Mouse (Mus musculus): ENCODE measurements around the gene Ctdspl. TPM values are rescaled to one million over a fixed set of nuclear protein-coding genes. Genes with fewer than 3 reads are reported as not detected.

Gene Ctdspl
- polyA plus RNA-seq, 1 experiment from 2014 or later = 8.8 TPM

DNA sequence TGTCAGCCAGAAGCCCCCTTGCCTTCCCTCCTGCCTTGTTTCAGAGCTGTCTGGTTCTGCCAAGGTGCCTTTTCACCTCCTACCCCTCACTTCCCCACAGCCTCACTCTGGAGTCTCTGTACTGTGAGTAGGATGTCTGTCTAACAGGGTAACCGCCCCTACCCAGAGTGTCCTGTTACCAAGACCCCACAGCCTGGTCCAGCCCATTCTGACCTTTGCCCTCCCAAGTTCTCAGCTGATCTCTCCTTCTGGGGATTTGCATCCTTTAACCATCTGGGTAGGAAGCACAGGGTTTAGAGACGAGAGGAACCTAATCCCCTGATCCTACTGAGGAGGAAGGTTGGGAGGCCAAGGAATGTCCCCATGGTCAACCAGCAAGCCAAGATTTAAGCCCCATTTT, 24.5 kb downstream of the Ctdspl start:
- no peak overlapping the region for H3K4me2 ChIP-seq (ENCODE audit: low read length)
- H3K4me1 ChIP-seq (replicated peaks; ENCODE audit: control insufficient read depth, insufficient read depth, low read length) = no peaks in the 10 kb centered on the region
- 74% methylated on average over 2 of the region's 2 CpGs for WGBS
- no peaks in the 10 kb centered on the region for H3K9me3 ChIP-seq (ENCODE audit: control insufficient read depth, low read length)
- no peaks in the 10 kb centered on the region for H3K27me3 ChIP-seq (replicated peaks; ENCODE audit: control insufficient read depth, insufficient read depth, low read length)
- no peak for ATAC-seq
- H3K4me3 ChIP-seq (replicated peaks; ENCODE audit: low read length) = no peak overlapping the region
- no peak overlapping the region for H3K9ac ChIP-seq (replicated peaks; ENCODE audit: low read depth, low read length)
- H3K36me3 ChIP-seq (ENCODE audit: control insufficient read depth, insufficient read depth) = no peaks in the 10 kb centered on the region
- no peak overlapping the region for H3K27ac ChIP-seq (ENCODE audit: low read length)

DNA sequence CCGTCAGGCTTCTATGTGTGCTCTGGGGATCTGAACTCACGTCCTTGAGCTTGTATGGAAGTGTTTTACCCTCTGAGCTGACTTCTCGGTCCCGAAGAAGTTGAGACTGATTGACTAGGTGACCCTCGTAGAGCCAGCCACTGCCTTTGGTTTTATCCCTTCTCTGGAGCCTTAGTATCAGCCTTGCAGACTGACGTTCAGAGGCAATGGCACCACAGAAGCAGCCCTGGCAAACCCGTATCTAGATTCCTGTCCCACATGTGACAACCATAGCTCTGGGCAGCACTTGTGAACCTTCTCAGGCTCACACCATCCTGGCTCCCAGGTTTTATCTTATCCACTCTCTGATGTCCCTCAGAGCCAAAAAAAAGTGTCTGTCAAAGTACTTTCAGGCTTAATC, 25.1 kb downstream of the Ctdspl start:
- Histone ChIP-seq H3K9me3 (ENCODE audit: control insufficient read depth, low read length) (no peaks in the 10 kb centered on the region), H3K4me1 (replicated peaks; ENCODE audit: control insufficient read depth, insufficient read depth, low read length) (no peaks in the 10 kb centered on the region), H3K4me3 (replicated peaks; ENCODE audit: low read length) (no peak overlapping the region), H3K4me2 (ENCODE audit: low read length) (no peak overlapping the region), H3K9ac (replicated peaks; ENCODE audit: low read depth, low read length) (no peak overlapping the region), H3K36me3 (ENCODE audit: control insufficient read depth, insufficient read depth) (no peaks in the 10 kb centered on the region), H3K27me3 (replicated peaks; ENCODE audit: control insufficient read depth, insufficient read depth, low read length) (no peaks in the 10 kb centered on the region), H3K27ac (ENCODE audit: low read length) (no peak overlapping the region)
- WGBS = 95% methylated on average over 7 of the region's 7 CpGs
- no peak for ATAC-seq

DNA sequence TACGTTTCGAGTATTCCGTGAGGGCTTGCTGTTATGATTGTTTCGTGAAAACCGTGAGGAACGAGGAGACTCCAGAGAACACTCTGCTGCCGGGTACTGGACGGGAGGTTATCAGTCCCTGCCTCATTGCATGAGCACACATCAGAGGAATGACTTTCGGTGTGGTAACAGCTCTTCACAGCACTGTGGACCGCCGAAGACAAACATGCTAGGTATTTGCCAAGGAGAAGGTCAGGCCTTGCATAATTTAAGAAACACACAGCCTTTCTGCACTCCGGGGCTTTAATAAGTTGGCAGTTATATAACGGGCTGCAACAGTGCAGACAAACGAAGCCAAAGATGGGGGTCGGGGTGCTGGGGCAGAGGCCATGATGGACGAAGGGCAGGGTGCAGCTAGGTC, 25.9 kb downstream of the Ctdspl start:
- WGBS = 88% methylated on average over 16 of the region's 16 CpGs
- no peak for ATAC-seq
- Histone ChIP-seq H3K4me2 (ENCODE audit: low read length) (no peak overlapping the region), H3K9me3 (ENCODE audit: control insufficient read depth, low read length) (no peaks in the 10 kb centered on the region), H3K4me1 (replicated peaks; ENCODE audit: control insufficient read depth, insufficient read depth, low read length) (no peaks in the 10 kb centered on the region), H3K36me3 (ENCODE audit: control insufficient read depth, insufficient read depth) (no peaks in the 10 kb centered on the region), H3K4me3 (replicated peaks; ENCODE audit: low read length) (no peak overlapping the region), H3K27me3 (replicated peaks; ENCODE audit: control insufficient read depth, insufficient read depth, low read length) (no peaks in the 10 kb centered on the region), H3K27ac (ENCODE audit: low read length) (no peak overlapping the region), H3K9ac (replicated peaks; ENCODE audit: low read depth, low read length) (no peak overlapping the region)

DNA sequence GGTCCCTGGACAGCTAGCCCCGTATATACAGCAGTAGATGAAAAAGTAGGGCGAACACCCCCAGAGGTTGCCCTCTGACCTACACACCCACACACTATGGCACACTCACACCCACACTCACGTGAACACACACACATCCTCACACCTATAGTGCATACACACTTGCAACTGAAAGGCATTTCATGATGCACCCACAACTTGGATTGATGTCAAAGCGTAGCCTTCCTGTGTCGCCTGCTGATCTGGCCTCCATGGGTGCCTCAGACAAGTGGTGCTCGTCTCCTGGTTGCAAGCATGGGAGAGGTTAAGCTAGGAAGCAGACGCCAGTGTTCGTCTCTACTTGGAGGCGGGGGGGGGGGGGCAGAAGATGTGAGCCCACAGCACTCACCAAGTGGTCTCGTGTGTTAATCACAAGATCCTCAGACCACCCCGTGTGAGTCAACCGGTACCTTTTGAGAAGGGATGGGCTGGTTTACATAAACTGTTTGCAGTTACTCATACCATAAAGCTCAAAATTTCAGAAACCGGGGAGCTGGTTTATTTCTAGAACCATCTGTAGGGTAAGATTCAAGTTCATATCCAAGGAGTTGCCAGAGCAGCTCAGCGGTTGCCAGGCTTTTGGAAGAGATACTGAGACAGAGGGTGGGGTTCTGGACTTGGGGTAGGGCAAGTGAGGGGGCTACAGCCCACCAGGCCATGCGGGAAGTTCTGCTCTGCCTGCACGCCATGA, 27.4 kb downstream of the Ctdspl start:
- Histone ChIP-seq H3K9me3 (ENCODE audit: control insufficient read depth, low read length) (no peaks in the 10 kb centered on the region), H3K27me3 (replicated peaks; ENCODE audit: control insufficient read depth, insufficient read depth, low read length) (no peaks in the 10 kb centered on the region), H3K36me3 (ENCODE audit: control insufficient read depth, insufficient read depth) (no peaks in the 10 kb centered on the region), H3K27ac (ENCODE audit: low read length) (no peak overlapping the region), H3K4me3 (replicated peaks; ENCODE audit: low read length) (no peak overlapping the region), H3K4me2 (ENCODE audit: low read length) (no peak overlapping the region), H3K4me1 (replicated peaks; ENCODE audit: control insufficient read depth, insufficient read depth, low read length) (no peaks in the 10 kb centered on the region), H3K9ac (replicated peaks; ENCODE audit: low read depth, low read length) (no peak overlapping the region)
- ATAC-seq = no peak
- 94% methylated on average over 16 of the region's 16 CpGs for WGBS

DNA sequence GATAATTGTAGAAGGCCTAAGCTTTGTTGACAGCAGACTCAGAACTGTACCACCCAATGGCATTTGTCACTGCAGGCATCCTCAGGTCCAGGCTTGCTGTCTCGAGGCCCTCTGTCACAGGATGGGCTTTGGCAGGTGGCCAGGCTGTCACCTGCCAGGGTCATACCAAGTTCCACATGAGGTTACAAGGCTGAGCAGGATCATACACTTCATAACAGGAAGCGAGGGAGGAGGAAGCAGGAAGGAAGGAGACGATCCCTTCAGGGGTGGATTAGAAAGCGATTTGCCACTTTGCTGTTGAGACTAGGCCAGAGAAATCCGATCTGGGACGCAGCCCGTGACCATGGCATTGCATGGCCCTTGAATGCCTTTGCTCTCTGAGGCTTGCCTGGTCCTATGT, 32.5 kb downstream of the Ctdspl start:
- Histone ChIP-seq H3K27ac (ENCODE audit: low read length) (no peak overlapping the region), H3K4me2 (ENCODE audit: low read length) (no peak overlapping the region), H3K4me3 (replicated peaks; ENCODE audit: low read length) (no peak overlapping the region), H3K9ac (replicated peaks; ENCODE audit: low read depth, low read length) (no peak overlapping the region), H3K36me3 (ENCODE audit: control insufficient read depth, insufficient read depth) (no peaks in the 10 kb centered on the region), H3K4me1 (replicated peaks; ENCODE audit: control insufficient read depth, insufficient read depth, low read length) (no peaks in the 10 kb centered on the region), H3K27me3 (replicated peaks; ENCODE audit: control insufficient read depth, insufficient read depth, low read length) (no peaks in the 10 kb centered on the region), H3K9me3 (ENCODE audit: control insufficient read depth, low read length) (no peaks in the 10 kb centered on the region)
- no peak for ATAC-seq
- 81% methylated on average over 7 of the region's 7 CpGs for WGBS

DNA sequence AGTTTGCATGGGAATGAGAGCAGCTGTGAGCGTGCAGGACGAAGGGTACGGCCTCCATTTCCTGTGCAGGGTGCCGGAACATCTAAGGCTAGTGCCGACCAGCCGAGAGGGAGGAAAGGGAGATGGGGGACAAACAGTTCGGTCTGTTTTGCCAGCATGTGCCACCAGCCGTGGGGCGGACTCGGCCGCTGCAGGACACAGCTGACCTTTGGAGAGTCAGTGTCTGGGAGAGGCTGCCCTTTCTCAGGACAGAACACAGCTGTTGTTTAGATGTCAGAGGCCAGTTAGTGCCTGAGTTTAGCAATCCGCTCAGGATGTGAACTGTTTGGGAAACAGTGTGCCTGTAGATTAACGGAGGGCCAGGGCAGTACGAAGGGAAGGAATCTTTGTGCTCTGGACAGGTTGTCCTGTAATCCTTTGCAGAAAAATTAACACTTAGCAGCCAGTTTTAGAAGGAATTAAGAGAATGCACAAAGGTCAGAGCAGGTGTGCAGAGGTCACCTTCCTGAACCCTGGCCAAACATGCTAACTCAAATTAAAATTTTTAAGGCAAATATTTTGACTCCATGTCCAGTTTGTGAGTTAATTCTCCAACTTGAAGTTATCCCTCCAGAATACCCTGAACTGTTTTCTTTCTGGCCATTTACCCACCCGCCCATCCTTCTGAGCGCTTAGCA, 34.3 kb downstream of the Ctdspl start:
- Histone ChIP-seq H3K27ac (ENCODE audit: low read length) (no peak overlapping the region), H3K9me3 (ENCODE audit: control insufficient read depth, low read length) (no peaks in the 10 kb centered on the region), H3K9ac (replicated peaks; ENCODE audit: low read depth, low read length) (no peak overlapping the region), H3K36me3 (ENCODE audit: control insufficient read depth, insufficient read depth) (no peaks in the 10 kb centered on the region), H3K27me3 (replicated peaks; ENCODE audit: control insufficient read depth, insufficient read depth, low read length) (no peaks in the 10 kb centered on the region), H3K4me1 (replicated peaks; ENCODE audit: control insufficient read depth, insufficient read depth, low read length) (peaks cover 5% of the 10 kb centered on the region; the same call in 1 of the 2 replicates), H3K4me2 (ENCODE audit: low read length) (no peak overlapping the region), H3K4me3 (replicated peaks; ENCODE audit: low read length) (no peak overlapping the region)
- 68% methylated on average over 16 of the region's 16 CpGs for WGBS
- ATAC-seq = no peak

DNA sequence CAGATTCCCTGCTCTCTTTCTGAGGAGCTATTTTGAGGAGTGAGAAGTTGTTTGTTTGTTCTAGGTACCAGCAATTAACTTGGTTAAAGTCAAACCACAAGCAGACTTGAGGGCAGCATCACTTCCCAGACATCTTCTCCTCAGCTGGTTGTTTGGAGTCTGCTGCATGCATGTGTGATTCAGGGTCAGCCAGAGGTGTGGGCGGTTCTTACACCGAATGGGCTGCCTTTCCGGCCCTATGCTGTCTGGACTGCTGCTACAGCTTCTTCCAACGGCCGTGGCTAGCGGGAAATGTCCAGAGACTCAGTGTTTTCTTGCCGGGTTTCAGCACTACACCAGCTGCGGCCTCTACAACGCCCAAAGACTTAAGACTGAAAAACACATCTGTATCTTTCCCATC, 36.9 kb downstream of the Ctdspl start:
- Histone ChIP-seq H3K4me3 (replicated peaks; ENCODE audit: low read length) (no peak overlapping the region), H3K9ac (replicated peaks; ENCODE audit: low read depth, low read length) (no peak overlapping the region), H3K36me3 (ENCODE audit: control insufficient read depth, insufficient read depth) (no peaks in the 10 kb centered on the region), H3K4me2 (ENCODE audit: low read length) (no peak overlapping the region), H3K4me1 (replicated peaks; ENCODE audit: control insufficient read depth, insufficient read depth, low read length) (peaks cover 5% of the 10 kb centered on the region; the same call in 1 of the 2 replicates), H3K27ac (ENCODE audit: low read length) (no peak overlapping the region), H3K27me3 (replicated peaks; ENCODE audit: control insufficient read depth, insufficient read depth, low read length) (no peaks in the 10 kb centered on the region), H3K9me3 (ENCODE audit: control insufficient read depth, low read length) (no peaks in the 10 kb centered on the region)
- 87% methylated on average over 9 of the region's 9 CpGs for WGBS
- no peak for ATAC-seq

DNA sequence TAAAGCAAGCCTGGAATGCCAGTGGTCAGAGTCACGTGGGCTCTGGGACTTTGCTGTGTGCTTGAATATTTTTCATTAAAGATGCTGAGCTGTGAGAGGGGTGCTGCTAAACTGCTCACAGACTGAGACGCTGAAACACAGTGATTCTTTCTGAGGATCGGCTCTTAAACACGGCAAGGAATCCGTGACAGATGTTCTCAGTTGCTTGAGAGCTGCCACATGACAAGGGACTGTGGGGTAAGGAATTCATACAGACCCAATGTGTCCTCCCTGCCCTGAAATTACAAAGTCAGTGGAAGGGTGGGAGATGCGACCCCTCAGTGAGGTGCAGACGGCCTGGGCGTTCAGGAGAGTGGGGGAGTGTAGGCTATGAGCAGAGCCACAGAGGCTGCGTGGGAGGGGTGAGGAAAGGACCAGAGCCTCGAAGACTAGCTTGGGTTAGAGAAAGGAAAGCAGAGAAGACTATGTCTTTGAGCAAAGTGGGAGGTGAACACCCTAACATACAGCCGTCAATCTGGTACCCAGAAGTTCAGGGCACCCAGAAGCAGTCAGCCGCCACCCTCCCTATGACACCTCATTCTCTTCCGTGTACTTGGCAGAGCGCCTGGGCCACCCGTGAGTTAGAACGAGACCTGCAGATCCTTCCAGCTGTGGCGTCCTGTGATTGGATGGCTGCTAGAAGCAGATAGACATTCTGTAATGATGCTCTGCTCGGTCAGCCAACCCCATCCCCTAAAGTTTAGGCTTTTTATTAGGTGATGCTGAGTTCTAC, 38.2 kb downstream of the Ctdspl start:
- Histone ChIP-seq H3K9ac (replicated peaks; ENCODE audit: low read depth, low read length) (no peak overlapping the region), H3K27me3 (replicated peaks; ENCODE audit: control insufficient read depth, insufficient read depth, low read length) (no peaks in the 10 kb centered on the region), H3K36me3 (ENCODE audit: control insufficient read depth, insufficient read depth) (no peaks in the 10 kb centered on the region), H3K4me3 (replicated peaks; ENCODE audit: low read length) (no peak overlapping the region), H3K4me1 (replicated peaks; ENCODE audit: control insufficient read depth, insufficient read depth, low read length) (peaks cover 5% of the 10 kb centered on the region; the same call in 1 of the 2 replicates), H3K9me3 (ENCODE audit: control insufficient read depth, low read length) (no peaks in the 10 kb centered on the region), H3K4me2 (ENCODE audit: low read length) (no peak overlapping the region), H3K27ac (ENCODE audit: low read length) (no peak overlapping the region)
- ATAC-seq = no peak
- 60% methylated on average over 18 of the region's 18 CpGs for WGBS

DNA sequence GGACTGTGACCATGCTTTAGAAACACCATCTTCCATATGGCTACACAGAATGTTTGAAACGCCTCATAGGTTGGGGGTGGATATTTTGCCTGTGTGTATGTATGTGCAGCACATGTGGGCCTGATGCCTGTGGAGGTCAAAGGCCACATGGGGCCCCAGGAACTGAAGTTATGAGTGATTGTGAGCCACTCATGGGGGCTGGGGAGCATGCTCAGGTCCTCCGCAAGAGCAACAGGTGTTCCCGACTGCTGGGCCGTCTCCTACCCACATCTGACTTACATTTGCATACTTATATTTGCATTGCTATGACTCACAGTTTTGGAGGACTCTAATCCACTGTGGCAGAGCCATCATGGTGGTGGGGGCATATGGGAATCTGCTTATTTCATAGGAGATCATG, 43.6 kb downstream of the Ctdspl start:
- no peak for ATAC-seq
- Histone ChIP-seq H3K27ac (ENCODE audit: low read length) (no peak overlapping the region), H3K4me3 (replicated peaks; ENCODE audit: low read length) (no peak overlapping the region), H3K4me2 (ENCODE audit: low read length) (no peak overlapping the region), H3K27me3 (replicated peaks; ENCODE audit: control insufficient read depth, insufficient read depth, low read length) (no peaks in the 10 kb centered on the region), H3K9ac (replicated peaks; ENCODE audit: low read depth, low read length) (no peak overlapping the region), H3K4me1 (replicated peaks; ENCODE audit: control insufficient read depth, insufficient read depth, low read length) (peaks cover 12% of the 10 kb centered on the region), H3K36me3 (ENCODE audit: control insufficient read depth, insufficient read depth) (no peaks in the 10 kb centered on the region), H3K9me3 (ENCODE audit: control insufficient read depth, low read length) (no peaks in the 10 kb centered on the region)
- WGBS = 96% methylated on average over 4 of the region's 4 CpGs
